Mouse (Mus musculus) urinary bladder, postnatal 4 days (tissue): ENCODE measurements around the gene Iqcn.
A peak's percentile ranks its signal among the peaks of the same experiment; 100 is the strongest.

Experiments
- DNase-seq, 2 experiments: peaks; one replicate each; pipeline ENCODE4 v3.0.0; 2021 to 2022; ENCODE audit warnings: low spot score in 2 of 2

Gene Iqcn

DNA sequence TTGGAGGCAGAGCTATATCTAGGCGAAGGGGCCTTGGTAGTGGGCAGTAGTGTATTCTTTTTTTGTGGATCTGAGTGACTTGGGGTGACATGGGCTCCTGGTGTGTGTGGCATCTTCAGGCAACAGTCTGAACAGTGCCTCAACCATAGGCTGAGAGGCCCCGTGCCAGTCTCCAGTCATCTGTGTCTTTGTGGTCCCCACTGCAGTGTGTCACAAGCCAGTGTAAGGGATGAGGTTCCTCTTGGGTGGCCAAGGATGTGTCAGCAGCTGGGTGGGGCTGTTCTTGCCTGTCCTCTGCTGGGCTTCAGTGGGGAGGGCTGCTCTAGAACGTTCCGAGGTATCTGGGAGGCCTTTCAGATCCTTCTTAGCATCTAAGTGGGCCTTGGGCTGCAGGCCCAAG lies 27.7 kb downstream of the Iqcn start:
- DNase-seq = no peak

DNA sequence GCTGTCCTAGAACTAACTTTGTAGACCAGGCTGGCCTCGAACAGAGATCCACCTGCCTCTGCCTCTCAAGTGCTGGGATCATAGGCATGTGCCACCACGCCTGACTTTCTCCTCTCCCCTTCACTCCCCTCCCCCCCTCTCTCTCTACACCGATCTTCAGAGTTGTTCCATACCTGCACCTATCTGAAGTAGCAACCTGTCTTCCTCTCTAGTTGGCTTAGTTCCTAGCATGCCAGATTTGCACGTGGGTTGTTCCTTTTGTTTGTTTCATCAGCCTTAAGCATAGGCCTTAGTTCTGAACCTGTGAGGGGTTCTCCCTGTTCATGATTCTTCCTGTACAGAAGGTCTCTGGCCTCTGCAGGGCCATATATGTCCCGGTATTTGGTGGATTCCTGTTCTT lies 34.4 kb downstream of the Iqcn start:
- no peak for DNase-seq

DNA sequence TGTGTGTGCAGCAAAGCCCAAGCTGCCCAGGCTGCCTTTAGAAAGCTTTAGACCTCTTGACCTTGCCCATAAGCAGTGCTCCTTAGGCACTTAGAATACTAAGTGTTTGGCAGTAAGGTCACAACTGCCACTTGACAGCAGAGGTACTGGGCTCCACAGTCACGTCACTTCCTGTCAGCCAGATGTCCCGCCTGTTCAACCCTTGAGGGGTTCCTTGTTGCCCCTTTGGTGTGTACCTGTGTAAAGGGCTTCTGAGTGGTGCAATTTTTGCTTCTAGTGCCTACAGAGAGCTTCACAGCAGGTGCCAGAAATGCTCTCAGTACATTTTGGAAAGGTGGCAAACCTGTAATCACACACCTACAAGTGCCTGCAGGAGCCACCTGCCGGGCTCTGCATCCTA lies 35.0 kb downstream of the Iqcn start:
- DNase-seq = no peak

DNA sequence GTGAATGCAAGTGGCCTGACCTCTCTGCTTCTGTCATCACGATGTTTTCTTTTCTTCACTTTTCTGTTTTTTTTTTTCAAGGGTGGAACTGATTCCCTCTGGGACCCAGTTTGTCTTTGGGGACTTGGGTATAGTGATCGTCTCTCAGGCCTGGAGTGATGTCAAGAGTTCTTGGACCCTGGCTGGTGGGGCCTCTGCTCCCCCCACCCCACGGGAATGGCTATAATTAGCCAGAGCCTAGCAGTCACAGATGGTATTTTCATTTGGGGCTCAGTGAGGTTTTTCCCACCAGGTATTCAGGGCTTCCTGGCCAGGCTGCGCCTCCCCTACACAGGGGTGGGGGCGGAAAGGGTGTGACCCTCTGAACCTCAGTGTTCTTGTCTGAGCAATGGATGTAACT lies 38.4 kb downstream of the Iqcn start:
- no peak for DNase-seq

DNA sequence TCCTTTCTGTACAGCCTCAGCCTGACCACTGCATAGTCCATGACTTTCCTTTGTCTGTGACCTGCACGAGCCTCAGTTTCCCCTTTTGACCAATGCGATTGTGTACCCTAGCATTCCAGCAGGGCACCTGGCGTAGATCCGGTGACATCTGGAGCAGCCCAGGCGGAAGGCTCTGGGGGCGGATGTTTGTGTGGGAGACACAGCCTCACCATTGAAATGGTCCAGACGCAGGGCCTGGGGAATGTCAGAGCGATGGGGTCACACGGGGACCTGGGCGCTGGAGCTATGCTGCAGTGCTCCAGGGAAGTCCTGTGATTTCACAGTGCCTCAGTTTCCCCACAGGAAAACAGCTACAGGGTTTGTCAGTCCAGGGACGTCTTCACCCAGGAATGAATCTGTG lies 38.9 kb downstream of the Iqcn start:
- no peak for DNase-seq

DNA sequence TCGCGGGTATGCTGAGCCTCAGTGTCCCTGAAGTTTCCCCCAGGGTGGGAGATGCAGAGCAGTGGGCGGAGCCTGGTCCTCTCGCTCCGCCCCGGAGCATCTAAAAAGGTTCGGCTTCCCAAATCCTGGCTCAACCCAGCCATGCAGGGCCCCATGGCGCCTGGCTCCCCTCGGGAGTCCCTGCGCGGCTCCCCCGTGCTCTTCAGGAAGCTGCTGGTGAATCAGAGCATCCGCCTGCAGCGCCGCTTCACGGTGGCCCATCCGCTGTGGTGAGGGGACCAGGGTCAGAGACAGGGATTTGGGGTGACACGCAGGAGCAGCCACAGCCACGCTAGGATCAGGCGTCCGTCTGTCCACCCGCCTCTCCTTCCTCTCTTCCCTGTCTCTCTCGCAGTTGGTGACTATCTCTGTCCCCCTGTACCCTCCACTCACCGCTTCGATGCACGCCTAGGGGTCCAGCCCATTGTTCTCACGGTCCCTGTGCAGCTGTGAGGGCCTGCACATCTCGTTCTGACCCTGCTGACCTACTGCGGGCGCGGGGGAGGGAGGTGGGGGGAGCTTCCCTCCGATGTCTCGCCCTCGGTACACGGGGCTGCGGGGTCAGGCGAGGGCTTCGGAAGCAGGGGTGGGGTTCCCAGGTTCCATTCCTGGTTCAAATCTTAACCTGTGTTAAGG lies 39.9 kb downstream of the Iqcn start:
- no peak for DNase-seq

DNA sequence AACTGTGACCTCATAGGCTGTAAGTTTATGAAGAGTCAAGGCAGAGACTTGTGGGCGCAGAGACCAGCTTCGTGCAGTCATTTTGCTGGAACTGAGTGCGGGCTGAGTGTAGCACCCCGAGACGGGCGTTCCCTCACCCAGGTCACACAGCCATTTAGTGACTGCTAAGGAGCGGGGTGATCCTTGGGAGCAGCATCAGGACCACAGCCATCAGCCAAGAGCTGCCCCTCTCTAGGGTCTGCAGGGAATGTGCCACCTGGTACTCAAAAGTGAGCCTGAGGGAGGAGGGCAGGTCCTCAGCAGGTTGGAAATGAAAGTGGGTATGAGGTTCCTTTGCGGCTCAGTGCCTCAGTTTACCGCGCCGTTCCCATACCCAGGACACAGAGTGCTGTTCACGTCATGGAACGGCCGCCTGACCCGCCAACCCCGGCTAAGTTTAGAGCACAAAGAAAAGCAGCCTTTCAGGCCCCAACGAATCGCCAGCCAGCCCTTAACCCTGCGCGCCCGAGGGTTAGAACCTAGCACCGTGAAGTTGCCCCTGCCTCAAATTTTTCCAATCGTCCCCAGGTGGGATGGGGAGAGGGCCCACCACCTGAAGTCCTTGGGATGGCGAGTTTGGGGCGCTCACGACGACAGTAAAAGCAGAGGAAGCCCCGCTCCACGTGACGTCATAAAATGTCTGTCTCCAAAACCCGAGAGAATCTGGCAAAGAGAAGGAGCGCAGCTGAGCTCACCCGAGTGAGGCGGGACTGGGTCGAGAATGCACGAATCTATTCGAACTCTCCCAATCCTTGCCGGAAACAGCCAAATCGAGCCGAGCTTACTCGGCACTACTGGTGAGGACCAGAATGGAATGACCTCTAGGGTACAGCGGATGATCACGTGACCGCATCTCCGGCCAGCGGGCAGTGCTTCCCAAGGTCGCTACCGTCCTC lies 40.7 kb downstream of the Iqcn start:
- DNase-seq = no peak

DNA sequence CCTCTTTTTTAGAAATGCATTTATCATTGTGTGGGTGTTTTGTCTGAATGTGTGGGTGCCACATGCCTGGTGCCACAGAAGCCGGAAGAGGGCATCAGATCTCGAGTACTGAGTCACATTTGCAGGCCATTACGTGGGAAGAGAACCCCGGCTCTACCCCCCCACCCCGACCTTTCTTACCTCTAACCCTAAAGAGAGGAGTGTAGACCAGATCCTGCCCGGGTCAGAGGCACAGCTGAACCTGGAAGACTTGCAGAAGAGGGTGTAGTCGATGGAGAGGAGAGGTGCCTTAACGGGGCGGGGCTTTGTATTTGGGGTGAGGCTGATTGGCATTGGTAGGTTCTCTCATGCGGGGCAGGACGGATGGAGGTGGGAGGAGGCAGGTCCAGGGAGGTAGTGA lies 41.5 kb downstream of the Iqcn start:
- DNase-seq = no peak

DNA sequence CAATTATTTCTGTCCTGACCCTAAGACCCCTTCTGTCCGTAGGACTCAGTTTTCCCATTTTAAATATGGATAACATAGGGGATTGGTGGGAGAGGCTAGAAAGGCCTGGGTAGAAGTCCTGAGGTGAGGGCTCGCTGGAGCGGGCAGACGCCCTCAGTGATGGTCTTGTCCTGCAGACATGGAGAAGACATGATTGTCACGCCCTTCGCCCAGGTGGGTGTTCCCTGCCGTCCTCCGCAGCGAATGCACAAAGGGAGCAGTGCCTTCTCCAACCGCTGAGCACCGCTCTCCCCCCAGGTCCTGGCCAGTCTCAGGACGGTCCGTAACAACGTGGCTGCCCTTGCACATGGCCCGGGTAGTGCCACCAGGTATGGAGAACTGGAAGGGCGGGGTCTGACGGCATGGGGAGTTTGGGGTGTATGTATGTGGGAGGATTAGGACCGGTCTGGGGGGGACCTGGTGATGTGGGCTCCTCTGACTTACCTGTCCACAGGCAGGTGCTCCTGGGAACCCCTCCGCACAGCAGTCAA lies 42.5 kb downstream of the Iqcn start:
- DNase-seq = no peak

DNA sequence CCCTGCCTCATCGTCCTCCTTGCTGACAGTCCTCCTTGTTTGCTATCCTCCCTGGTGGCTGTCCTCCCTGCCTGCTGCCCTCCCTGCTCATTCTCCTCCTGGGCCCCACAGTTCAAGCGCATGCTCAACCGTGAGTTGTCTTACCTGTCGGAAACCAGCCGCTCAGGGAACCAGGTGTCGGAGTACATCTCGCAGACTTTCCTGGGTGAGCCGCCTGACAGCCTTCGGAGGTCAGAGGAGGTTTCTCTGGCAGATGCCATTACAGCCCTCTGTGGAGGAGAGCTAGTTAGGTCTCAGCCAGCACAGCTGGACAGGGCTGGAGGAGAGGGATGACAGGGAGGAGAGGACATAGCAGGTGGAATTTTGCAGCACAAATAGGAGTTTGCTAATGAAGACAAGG lies 43.4 kb downstream of the Iqcn start:
- no peak for DNase-seq

DNA sequence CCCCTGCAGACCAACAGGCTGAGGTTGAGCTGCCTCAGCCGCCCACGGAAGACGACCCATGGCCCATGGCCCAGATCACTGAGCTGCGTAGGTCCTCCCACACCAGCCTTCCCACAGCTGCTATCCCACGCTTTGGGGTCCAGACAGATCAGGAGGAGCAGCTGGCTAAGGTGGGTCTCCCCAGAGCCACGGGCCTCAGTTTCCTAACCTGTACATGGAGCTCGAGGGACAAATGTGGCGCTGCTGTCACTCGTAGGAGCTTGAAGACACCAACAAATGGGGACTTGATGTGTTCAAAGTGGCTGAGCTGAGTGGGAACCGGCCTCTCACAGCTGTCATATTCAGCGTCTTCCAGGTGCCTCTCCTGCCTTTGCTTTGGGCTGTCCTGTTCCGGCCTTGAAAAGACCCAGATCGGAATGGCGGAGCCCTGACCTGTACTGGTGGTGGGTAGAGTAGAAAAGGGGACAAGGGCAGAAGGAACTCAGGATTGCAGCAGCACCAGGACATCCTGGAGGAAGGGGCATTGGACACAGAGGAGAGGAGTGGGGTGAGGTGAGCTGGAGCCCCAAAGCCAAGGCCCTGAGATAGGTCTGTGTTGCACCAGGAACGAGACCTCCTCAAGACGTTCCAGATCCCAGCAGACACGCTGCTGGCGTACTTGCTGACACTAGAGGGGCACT lies 44.1 kb downstream of the Iqcn start:
- no peak for DNase-seq

DNA sequence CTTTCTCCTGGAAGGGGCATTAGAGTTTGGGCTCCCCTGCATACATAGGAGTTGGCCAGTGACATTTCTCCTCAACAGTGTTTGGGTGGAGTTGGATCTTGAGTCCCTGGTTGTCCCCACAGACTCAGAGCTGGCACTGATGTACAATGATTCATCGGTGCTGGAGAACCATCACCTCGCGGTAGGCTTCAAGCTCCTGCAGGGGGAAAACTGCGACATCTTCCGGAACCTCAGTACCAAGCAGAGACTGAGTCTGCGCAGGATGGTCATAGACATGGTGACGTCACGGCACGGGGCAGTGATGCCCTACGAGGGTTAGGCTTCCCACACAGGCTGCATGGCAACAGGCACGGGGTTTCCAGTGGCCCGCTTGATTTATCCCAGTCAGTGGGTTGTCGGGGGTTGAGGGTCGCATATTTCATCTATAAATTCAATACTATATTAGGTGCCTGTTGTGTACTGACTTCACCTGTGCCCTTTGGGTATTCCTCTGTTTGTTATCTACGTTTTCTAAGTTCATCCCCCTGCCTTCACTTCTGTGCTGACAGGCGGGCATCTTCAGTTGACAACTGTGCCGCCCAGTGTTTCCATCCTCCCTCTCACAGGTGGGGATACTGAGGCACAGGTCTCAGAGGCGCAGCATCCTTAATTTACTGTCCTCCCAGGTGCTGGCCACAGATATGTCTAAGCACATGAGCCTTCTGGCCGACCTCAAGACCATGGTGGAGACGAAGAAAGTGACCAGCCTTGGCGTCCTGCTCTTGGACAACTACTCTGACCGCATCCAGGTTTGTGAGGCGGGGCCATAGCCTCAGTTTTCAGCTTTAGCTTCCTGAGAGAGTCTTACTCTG lies 45.2 kb downstream of the Iqcn start:
- DNase-seq = no peak

DNA sequence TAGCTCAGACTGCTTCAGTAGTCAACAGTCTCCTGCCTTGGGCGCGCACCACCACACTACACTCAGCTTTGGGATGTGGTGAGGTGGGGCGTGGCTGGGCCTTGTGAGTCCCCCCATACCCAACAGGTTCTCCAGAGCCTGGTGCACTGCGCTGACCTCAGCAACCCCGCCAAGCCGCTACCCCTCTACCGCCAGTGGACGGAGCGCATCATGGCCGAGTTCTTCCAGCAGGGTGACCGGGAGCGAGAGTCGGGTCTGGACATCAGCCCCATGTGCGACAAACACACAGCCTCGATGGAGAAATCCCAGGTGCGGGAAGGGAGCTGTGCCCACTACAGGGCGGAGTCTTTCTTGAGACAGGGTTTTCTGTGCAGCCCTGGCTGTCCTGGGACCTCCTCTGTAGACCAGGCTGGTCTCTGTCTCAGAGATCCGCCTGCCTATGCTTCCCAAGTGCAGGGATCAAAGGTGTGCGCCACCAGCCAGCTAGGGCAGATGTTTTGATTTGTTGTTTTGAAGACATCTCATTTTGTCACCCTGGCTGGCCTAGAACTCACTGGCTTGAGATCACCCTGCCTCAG lies 45.9 kb downstream of the Iqcn start:
- DNase-seq = no peak

DNA sequence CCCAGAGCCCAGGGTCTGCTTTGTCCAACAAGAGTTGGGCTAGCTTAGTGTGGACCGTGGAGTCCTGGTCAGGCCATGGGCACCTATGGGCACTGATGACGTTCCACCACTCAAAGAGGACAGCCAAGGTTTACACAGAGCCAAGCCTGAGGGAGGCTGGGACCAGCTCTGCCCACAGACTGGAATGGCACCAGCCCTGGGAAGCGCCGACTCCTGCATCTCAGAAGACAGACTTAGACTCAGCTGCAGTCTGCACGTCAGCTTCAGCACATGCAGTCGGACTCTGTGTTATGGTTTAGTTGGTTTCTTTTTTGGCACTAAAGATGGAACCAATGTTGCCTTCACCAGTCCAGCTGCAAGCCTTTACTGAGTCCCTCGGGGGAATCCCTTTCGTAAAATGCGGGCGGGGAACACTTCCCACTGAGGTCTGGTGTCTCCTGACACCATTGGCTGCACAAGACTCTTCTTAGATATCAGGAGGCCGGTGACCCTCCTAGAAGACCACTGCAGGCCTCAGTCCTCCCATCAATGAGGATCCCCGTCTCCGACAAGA lies 46.9 kb downstream of the Iqcn start:
- no peak for DNase-seq

DNA sequence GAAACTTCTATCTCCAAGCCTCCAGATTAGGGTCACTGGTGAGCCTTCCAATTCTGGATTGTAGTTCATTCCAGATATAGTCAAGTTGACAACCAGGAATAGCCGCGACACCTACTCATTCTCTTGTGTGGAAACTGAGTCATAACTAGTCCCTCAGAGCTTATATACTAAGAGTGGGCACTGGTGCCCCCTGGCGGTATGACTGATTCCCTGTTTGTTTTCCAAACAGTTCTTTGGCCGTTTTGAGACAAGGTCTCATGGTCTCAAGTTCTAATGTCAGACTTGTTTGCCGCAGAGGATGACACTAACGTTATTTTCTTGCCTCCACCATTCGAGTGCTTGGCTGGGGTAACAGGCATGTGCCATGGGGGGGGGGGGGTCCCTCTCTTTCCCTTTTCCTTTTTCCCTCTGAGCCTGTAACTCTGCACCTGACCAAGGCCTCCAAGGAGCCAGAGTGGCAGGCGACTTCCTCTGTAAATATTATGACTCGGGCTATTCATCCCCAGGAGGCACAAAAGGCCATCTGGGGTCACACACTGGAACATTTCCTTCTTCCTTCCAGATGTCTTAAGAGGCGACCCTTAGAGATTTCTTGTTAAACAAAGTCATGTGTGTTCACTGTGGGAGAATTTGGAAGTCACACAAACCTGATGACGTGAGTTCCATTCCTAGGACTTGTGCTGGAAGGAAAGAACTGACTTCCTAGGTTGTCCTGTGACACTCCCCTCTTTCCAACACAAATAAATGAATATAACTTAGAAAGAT lies 48.9 kb downstream of the Iqcn start:
- no peak for DNase-seq

DNA sequence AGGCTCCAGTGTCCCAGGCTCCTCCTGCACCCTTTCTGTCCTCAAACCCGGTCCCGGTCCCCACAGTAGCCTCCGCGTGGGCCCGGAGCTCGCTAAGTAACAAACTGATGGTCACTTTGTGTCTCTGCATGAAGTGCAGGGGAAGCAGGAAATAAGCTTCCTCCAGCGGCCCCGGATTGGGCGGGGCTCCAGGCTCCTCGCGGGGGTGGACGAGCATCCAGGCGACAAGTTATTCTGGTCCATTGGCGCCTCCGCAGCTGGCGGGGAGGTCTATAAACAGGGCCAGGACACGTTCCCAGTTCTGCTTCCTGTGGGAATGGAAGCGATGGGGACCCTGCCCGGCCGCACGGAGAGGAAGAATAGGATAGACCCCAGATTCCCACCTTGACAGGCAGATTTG lies 49.9 kb downstream of the Iqcn start:
- DNase-seq = peak; percentile 79 to 85

DNA sequence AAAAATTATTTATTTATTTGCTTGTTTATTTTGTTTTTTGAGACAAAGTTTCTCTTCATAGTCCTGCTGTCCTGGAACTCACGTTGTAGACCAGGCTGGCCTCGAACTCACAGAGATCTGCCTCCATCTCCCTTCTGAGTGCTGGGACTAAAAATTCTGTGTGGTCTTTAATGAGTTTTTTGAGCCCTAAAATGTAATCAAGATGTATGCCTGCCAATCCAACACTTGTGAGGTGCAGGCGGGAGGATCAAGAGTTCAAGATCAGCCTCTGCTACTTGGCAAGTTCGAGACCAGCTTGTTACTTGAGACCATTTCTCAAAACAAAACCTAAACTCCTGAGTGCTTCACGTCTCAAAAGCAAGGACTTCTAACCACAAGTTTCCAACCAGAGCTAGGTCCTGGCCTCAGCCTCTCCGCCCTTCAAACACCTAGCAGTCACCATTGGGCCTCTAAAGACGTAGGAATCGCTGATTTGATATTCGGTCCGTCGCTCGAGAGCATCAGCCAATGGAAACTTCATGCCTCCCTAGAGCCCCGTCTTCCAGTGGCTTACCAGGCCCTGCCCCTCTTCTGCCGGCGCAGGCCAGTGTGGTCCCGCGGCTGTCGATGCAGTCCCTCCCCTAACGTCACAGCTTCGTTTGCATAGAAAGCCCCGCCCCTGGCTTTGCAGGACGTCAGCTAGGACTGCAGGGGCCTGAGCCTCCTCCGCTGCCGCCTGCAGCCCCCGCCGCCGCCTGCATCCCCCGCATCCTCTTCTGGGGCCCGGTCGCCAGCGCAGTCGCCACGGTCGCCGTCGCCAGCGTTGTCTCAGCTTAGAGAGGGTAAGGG lies 51.0 kb downstream of the Iqcn start, which contains the start of gene Rab3a:
Gene Rab3a, plus strand, starts transcription at position 637 of the 828 bp plus-strand sequence.
- DNase-seq = peak; percentile 95

DNA sequence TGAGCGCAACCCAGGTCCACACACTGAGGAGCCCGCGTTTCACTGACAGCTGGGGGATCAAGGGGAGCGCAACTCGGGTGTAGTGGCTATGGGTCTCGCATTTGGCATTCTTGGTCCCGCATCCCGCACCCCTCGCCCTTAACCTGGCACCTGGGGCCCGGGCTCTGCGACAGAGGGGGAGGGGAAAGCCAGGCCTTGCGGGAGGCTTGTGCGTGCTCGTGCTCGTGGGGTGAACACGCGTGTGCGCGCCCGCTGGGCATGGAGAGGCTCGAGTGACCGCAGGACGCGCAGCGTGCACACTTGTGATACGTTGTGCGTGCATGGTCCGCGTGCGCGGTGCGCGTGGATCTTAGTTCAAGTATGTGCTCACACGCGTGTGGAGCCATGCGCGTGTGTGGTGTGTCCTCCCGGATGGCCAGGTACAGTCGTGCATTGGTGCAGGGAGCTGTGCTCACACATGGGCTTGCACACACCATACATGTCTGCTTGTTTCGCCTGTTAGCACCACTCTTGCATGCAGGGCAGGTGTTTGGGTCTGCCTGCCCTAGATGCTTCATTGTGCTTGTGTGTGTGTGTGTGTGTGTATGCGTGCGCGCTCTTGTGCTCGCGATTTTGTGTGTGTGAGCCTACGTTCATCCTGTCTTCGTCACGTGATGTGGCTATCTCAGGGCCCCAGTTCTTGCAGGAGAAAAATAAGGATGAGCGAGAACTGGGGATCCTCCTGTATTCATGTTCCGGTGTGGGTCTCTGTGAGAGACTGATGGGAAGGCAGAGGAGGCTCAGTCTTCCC lies 51.8 kb downstream of the Iqcn start:
- peak in 1 of 2 experiments; percentile 66 for DNase-seq
